Mouse (Mus musculus) cerebellum, adult 9-10 months (tissue): ENCODE results near the gene Pth.

Experiments used
- DNase-seq: peaks from one replicate; pipeline ENCODE4 v3.0.0; 2022

Pth gene

GRCm38 (mm10) chr7:113388470-113388869, at the start of gene Pth:
Pth (minus strand) TSS chr7:113388570.
- DNase-seq: no peak

GRCm38 (mm10) chr7:113436312-113436711, 47.9 kb upstream of the Pth start:
- no peak for DNase-seq

- DNase-seq: peak; percentile 44
Measured at GRCm38 (mm10) chr7:113434286-113434685, 45.9 kb upstream of the Pth start.

GRCm38 (mm10) chr7:113433451-113433850, 45.1 kb upstream of the Pth start:
- DNase-seq: no peak

- DNase-seq: no peak
Measured at GRCm38 (mm10) chr7:113432891-113433290, 44.5 kb upstream of the Pth start.

GRCm38 (mm10) chr7:113420771-113421170, 32.4 kb upstream of the Pth start:
- DNase-seq: no peak

- DNase-seq: no peak
Measured at GRCm38 (mm10) chr7:113419070-113419782, 30.9 kb upstream of the Pth start.

GRCm38 (mm10) chr7:113416536-113416935, 28.2 kb upstream of the Pth start:
- no peak for DNase-seq

GRCm38 (mm10) chr7:113415256-113415655, 26.9 kb upstream of the Pth start:
- no peak for DNase-seq

- DNase-seq: no peak
Measured at GRCm38 (mm10) chr7:113408712-113409111, 20.3 kb upstream of the Pth start.

GRCm38 (mm10) chr7:113398083-113398482, 9.7 kb upstream of the Pth start:
- DNase-seq: no peak

- no peak for DNase-seq
Measured at GRCm38 (mm10) chr7:113396661-113397060, 8.3 kb upstream of the Pth start.

GRCm38 (mm10) chr7:113391619-113392018, 3.2 kb upstream of the Pth start:
- DNase-seq: no peak

- DNase-seq: peak; percentile 73
Measured at GRCm38 (mm10) chr7:113377875-113378658, 10.3 kb downstream of the Pth start.

GRCm38 (mm10) chr7:113372682-113373081, 15.7 kb downstream of the Pth start:
- no peak for DNase-seq

GRCm38 (mm10) chr7:113369620-113370340, 18.6 kb downstream of the Pth start:
- DNase-seq: no peak

GRCm38 (mm10) chr7:113368746-113369619, 19.4 kb downstream of the Pth start, which contains the start of gene Btbd10:
Btbd10 (minus strand) TSS chr7:113369392.
- DNase-seq: peak; percentile 97

GRCm38 (mm10) chr7:113367440-113367839, 20.9 kb downstream of the Pth start:
- no peak for DNase-seq

- DNase-seq: no peak
Measured at GRCm38 (mm10) chr7:113349089-113349488, 39.3 kb downstream of the Pth start.

- no peak for DNase-seq
Measured at GRCm38 (mm10) chr7:113347694-113348093, 40.7 kb downstream of the Pth start.

- peak; percentile 98 for DNase-seq
Measured at GRCm38 (mm10) chr7:113347271-113347670, 41.1 kb downstream of the Pth start.
